Mouse (Mus musculus) ovary, postnatal 14 days (tissue): ENCODE results near the gene Fuca1.
"Not testable (repeated sequence)": the region's sequence is repeated elsewhere in the genome, so short reads cannot be mapped to it uniquely, and the experiment has no call there.

Experiments used
- DNase-seq: peaks from one replicate; pipeline ENCODE4 v3.0.0; 2022; ENCODE audit warnings: low spot score

Gene Fuca1

GRCm38 (mm10) chr4:135954241-135954640, 33.7 kb downstream of the Fuca1 start:
- peak; percentile 76 for DNase-seq

- no peak for DNase-seq
Observed at GRCm38 (mm10) chr4:135955886-135956285, 35.4 kb downstream of the Fuca1 start.

DNA sequence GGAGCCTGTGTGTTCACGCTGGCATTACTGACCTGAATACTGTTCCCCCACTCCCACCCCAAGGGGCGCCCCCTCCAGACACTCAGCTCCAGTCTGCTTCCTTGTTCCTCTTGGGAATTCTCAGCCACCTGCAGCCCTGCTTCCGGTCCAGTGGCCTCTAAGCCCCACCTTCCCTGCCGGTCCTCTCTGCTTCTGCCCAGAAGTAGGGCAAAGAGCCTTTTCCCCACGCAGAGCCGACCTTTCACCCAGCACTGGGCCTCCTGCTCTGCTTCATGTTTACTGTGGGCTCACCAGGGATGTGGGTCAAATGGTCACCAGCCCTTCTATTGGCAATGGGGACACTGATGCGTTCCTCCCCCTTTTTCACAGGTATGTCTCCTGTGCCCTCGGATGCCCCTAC, 37.8 kb downstream of the Fuca1 start:
- no peak for DNase-seq

- DNase-seq = peak; percentile 70
Observed at GRCm38 (mm10) chr4:135960717-135961116, 40.2 kb downstream of the Fuca1 start.

DNA sequence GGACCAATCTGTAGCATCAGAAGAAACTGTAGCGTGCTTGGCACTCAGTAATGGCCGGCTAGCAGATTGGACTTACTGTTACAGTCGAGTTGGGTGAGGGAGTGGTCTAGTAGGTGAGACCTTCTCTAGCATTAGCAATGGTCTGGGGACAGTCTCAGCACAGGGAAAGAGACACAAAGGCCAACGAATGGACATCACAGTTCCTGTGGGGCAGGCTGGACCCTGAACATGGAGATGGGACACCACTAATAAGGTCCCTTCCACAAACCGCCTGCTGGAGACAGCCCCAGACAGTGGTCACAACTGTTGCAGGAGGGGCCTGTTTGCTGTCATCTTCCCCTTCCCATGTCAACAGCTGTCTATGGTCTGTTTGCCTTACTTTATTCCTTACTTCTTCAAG, 41.2 kb downstream of the Fuca1 start:
- no peak for DNase-seq

GRCm38 (mm10) chr4:135962198-135962597, 41.7 kb downstream of the Fuca1 start:
- DNase-seq = no peak

DNA sequence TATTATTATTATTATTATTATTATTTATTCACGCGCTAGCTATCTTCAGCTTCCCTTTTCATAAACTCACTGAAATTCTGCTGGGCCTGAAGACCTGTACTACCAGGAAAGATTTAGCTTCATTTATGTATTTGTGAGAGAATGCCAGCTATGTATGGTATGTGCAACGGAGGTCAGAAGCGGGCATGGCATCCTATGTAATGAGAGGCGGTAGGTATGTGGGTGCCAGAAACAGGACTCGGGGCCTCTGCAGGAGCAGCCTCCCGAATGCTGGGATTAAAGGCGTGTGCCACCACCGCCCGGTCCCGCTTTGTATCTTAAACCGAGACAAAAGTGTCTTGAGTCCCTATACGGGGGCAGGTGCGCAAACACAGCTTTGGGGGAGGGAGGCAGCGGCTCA, 42.4 kb downstream of the Fuca1 start:
- no peak for DNase-seq

DNA sequence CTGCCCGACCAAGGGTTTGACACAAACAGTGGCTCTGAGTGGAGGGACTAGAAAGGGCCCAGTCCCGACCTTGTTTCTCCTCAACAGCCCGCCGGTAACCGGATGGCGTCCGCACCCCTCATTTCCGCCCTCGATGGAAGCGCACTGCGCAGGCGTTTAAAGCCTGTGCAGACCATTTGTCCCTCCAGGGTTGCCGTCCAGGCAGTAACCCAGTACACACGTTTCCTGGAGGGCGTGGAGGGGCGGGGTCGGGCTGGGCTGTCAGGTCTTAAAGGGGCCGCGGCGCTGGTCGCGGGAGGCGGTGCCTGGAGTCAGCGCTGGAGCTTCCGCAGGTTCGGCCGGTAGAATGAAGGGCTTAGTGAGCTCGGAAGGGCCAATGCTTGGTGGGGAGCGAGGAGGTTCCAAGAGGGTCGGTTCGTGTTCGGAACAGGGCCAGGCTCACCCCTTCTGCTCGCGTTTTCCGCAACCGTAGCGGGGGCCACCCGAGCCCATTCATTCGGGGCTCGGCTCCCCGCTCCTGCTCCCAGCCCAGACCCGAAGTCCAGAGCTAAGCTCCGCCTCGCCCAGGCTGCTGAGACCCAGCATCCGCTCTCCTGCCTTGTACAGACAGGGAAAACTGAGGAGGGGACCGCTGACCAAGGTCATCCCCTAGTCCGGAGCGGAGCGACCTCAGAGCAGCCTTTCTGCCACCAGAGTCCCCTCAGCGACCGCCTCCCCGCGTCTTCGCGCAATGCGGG, 43.1 kb downstream of the Fuca1 start, which contains the start of gene Gale:
Gale (plus strand) TSS at position 271 of the 737 bp plus-strand sequence.
- DNase-seq = peak; percentile 83

GRCm38 (mm10) chr4:135964426-135964825, 43.9 kb downstream of the Fuca1 start:
- peak; percentile 44 for DNase-seq

- no peak for DNase-seq
Observed at GRCm38 (mm10) chr4:135965113-135965512, 44.6 kb downstream of the Fuca1 start.

DNA sequence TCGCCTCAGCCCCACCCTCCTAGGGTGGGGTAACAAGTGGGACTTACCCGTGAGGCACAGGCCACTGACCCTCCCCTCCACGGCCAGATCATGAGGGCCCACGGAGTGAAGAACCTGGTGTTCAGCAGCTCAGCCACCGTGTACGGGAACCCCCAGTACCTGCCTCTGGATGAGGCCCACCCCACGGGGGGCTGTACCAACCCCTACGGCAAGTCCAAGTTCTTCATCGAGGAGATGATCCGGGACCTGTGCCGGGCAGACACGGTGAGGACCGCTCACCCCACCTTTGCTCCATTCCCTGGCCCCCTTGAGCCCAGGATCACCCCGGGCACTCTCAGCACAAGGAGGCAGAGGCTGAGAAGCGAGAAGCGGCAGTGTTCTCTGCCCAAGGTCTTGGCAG, 45.7 kb downstream of the Fuca1 start:
- DNase-seq = no peak

DNA sequence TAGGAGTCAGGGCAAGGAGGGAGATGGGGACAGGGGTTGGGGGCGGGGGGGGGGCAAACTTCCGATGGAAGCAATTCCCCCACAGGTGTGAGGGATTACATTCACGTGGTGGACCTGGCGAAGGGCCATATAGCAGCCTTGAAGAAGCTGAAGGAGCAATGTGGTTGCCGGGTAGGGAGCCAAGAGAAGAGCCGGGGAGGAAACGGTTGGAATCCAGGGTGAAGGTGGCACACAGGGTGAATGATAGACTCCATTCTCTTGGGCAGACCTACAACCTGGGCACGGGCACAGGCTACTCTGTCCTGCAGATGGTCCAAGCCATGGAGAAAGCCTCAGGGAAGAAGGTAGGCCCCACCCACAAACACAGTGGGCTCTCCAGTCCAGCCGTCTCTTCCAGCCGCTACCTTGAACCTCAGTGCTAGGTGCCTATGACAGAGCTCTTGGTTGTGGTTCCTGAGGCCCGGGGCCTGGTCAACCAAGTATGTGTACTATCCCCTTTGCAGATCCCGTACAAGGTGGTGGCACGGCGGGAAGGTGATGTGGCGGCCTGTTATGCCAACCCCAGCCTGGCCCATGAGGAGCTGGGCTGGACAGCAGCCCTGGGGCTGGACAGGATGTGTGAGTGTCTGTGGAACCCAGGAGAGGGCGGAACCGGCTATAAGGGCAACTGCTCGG, 46.7 kb downstream of the Fuca1 start:
- DNase-seq = no peak

- DNase-seq = no peak
Observed at GRCm38 (mm10) chr4:135968271-135968869, 47.8 kb downstream of the Fuca1 start.

DNA sequence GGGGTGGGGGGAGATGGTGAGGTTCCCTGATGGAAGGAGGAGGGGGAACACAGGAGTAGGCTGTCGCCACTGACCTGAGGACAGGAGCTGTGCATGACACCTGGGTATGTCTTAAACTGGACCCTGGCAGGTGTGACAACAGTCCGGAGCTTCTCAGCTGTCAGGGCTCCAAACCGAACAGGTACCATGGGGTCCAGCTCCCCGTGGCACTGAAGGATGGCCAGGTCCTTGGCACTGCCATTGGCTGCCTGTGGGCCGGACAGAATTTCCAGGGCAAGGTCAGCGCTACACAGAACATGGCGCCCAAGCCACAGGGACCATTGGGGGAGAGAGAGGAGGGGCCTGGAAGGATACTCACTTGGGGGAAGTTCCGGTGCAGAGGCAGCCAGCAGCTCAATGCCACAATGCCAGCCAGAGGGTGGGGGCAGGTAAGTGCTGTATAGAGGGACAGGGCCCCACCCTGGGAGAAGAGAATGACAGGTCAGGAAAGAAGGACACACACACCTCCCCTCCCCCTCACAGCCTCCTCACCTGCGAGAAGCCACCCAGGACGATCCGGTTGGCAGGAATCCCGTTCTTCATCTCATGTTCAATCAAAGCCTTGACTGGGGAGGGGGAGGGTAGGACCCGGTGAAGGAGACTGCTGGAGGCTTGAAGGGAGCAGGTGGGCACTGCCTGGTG, 48.7 kb downstream of the Fuca1 start:
- no peak for DNase-seq

GRCm38 (mm10) chr4:135970585-135970984, 50.0 kb downstream of the Fuca1 start:
- DNase-seq = no peak

GRCm38 (mm10) chr4:135971805-135972555, 51.4 kb downstream of the Fuca1 start:
- DNase-seq = no peak

- peak; percentile 89 for DNase-seq
Observed at GRCm38 (mm10) chr4:135972556-135972906, 52.0 kb downstream of the Fuca1 start, which contains the start of gene Lypla2. Gene Lypla2, minus strand, starts transcription at chr4:135972626.

- DNase-seq = no peak
Observed at GRCm38 (mm10) chr4:135972911-135973811, 52.6 kb downstream of the Fuca1 start.

DNA sequence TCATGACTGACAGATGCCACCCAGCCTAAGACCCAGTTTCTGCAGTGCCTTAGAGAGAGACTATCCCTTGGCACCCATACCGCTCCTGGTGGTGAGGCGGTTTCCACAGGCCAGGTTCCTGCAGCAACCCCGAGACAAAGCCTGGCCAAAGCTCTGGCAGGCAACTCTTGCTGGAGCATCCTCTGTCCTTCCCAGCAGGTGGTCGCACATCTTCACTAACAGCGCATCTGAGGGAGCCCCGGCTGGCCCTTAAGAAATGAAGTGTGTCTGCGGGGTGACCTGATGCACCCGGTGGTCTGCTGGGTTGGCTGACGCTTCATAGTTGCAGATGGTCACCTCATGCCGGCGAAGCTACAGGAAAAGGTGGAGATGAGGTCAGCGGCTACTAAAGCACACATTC, 55.6 kb downstream of the Fuca1 start:
- DNase-seq = no peak

DNA sequence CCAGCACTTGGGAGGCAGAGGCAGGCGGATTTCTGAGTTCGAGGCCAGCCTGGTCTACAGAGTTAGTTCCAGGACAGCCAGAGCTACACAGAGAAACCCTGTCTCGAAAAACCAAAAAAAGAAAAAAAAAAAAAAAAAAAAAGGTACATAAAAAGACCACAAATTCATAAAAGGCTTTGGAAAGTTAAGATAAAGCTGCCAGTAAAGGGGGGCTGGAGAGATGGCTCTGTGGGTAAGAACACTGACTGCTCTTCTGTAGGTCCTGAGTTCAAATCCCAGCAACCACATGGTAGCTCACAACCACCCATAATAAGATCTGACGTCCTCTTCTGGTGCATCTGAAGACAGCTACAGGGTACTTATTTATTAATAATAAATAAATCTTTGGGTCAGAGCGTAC, 59.7 kb downstream of the Fuca1 start:
- DNase-seq = not testable (repeated sequence)
